Mouse (Mus musculus): ENCODE measurements at regions not wholly inside any gene's neighbourhood (a gene's known extent, or its start where the extent isn't known, plus 50 kb on each side); places are given as distances from the start of the nearest gene placed in this dataset.

GRCm38 (mm10) chr5:75437924-75438323 is 136.8 kb upstream of the Kit start:
- no peak for TF ChIP-seq CTCF (conservative IDR thresholded peaks at IDR 0.05; ENCODE audit: insufficient read depth, insufficient read length, low read depth, low read length)
- TF ChIP-seq POLR2A (IDR thresholded peaks at IDR 0.05; ENCODE audit: low read depth, low read length), result no peak

Data from kidney, adult 2 months (tissue).